Mouse (Mus musculus): Measurements from ENCODE around the gene AI854703.

The AI854703 gene

DNA sequence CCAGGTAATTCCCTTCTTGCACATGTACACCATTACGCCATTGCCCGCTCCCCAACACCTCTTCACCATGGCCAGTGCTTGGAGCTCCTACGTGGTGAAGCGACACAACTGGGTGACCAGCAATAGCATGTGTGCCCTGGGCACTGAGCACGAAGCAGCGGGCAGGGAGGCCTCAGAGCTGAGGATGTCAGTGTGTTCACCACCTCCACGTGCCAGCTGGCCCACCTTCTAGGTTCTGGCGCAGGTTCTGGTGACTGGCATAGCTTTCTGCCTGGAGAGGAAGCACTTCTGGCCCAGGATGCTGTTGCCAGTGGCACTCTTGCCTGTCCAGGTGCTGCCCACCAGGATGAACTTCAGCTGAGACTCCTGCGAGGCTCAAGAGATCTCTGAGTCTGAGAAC is 38.9 kb downstream of the AI854703 start:
- no peak for DNase-seq

DNA sequence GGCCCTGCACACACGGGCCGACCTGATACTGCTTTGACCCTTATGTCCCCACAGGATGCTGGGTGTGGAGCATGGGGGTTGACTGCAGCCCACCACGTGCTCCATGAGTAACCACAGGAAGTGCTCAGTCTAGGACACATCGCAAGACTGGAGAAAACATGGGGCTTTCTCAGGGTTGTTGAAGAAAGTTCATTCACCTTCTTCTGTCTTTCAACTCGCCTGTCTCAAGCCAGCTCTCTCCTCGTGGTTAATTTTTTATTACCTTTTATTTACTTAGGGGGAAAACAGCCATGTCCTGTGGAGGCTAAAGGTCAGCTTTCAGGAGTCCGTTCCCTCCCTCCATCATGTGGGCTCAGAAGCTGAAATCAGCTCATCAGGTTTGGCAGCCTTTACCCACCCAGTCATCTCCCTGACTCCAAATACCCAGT is 39.6 kb downstream of the AI854703 start:
- no peak for DNase-seq

GRCm38 (mm10) chr6:48668022-48668421 is 41.5 kb downstream of the AI854703 start:
- DNase-seq, result no peak

- no peak for DNase-seq
Measured at GRCm38 (mm10) chr6:48669446-48669969, 42.9 kb downstream of the AI854703 start.

DNA sequence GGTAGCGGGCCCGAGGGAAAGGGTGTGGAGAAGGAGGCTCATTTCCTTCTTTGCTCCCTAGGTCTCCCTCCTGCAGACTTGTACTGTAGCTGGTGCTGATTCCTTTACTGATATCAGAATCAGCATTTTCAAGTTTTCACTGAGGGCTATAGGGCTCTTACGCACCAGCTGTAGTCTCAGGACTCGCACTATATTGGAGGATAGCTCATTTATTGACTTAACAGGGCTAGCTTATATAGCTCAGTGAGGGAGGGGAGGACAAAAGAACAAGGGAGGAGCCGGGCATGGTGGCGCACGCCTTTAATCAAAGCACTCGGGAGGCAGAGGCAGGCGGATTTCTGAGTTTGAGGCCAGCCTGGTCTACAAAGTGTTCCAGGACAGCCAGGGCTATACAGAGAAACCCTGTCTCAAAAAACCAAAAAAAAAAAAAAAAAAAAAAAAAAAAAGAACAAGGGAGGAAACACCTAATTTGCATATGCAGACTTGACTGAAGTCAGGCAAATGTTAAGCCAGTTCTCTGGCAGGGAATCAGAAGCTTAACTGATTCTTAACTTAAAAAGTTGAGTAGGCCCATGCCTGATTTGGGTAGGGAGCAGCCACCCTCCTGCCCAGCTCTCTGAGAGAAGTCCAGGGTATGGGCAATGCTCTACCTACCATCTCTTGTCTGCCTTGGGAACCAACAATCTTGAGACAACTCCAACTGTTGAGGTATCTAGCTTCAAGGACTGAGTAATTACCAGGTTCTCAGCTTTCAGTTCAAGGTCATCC is 47.9 kb downstream of the AI854703 start:
- DNase-seq, result no peak

DNA sequence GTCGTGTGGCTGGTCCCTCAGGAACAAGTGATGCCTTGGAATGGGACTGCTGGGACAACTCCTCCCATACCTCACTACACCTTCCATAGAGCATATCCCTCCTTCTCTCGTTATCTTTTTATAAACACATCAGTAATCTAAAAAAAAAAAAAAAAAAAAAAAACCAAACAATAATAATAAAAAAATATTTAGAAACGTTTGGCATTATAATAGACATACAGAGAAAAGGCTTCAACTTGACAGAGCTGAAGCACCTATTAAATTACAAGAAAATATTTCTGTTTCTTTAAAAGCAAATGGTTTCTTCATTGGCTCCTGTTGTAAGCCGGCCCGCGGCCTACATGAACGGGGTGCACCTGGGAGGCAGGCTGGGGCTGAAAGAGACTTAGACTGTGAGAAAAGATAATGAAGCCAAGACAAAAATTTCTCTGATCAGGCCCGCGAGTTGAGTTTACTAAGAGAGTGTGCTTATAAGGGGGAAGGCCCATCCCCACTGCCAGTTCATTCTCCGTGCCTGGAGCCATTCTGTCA is 48.9 kb downstream of the AI854703 start:
- DNase-seq, result no peak

DNA sequence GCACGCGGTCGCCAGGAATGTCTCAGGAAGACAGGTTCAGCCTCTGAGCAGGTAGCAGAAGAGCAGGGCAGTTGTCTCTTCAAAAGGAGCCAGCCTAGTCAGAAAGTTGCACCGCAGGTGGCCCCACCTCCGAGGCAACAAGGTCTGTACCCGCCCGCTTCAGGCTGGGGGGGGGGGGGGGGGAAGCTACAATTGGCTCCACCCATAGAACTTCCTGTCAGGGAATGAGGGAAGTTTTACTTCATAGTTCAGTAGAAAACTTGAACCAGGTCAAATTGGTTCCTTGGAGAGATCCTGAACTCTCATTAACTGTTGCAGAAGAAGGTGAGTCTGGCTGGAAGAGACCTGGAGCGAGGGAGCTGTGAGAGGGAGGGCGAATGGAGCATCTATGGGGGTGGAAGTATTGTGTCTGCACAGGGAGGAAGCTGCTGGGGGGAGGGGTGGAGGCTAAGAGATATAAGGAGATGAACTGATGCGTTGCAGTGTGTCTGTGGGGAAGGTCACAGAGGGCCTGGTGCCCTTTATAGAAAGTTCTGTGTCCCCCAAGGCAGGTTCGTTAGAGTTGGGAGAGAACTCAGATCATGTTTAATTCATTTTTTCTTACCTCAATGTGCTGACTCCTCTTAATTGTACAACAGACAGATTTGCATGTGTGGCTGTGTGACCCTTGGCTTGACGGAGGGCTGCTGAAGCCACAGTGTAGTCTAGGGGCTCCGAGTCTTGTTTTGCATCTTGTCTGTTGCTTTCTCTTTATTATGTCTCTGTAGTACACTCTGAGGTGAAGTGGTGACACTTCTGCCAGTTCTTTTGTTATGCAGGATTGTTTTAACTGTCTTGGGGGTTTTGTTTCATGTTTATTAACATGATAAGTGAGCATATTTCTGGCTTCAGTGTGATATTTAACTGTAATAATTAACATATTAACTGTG is 49.6 kb downstream of the AI854703 start, which contains the start of gene Gimap9:
Gene Gimap9 (plus strand): TSS at position 199 of the 929 bp plus-strand sequence.
- DNase-seq, result peak; percentile 77 to 84

GRCm38 (mm10) chr6:48676860-48677415 is 50.4 kb downstream of the AI854703 start:
- no peak for DNase-seq

DNA sequence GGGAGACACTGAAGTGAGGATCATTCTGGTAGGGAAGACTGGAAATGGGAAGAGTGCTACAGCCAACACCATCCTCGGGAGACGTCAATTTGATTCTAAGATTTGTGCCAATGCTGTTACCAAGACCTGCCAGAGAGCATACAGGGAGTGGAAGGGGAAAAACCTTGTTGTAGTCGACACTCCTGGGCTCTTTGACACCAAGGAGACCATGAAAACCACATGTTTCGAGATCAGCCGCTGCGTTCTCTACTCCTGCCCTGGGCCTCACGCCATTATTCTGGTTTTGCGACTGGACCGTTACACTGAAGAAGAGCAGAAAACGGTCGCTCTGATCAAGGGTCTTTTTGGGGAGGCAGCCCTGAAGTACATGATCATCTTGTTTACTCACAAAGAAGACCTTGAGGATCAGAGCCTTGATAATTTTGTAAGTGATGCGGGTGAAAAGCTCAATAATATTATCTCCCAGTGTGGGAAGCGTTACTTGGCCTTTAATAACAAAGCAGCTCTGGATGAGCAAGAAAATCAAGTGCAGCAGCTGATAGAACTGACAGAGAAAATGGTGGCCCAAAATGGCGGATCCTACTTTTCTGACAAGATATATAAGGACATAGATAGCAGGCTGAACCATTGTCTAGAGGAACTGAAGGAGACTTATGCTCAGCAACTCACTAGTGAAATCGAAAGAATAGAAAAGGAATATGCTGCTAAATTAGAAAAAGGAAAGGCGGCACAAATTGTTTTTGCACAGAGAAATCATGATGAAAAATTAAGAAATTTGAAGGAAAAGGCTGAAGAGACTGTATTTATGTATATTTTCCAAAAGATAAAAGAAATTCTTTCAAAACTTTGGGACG is 51.2 kb downstream of the AI854703 start:
- DNase-seq, result no peak

- no peak for DNase-seq
Measured at GRCm38 (mm10) chr6:48678391-48678790, 51.8 kb downstream of the AI854703 start.

- DNase-seq, result no peak
Measured at GRCm38 (mm10) chr6:48679701-48680100, 53.1 kb downstream of the AI854703 start.

- DNase-seq, result no peak
Measured at GRCm38 (mm10) chr6:48680421-48680820, 53.9 kb downstream of the AI854703 start.

DNA sequence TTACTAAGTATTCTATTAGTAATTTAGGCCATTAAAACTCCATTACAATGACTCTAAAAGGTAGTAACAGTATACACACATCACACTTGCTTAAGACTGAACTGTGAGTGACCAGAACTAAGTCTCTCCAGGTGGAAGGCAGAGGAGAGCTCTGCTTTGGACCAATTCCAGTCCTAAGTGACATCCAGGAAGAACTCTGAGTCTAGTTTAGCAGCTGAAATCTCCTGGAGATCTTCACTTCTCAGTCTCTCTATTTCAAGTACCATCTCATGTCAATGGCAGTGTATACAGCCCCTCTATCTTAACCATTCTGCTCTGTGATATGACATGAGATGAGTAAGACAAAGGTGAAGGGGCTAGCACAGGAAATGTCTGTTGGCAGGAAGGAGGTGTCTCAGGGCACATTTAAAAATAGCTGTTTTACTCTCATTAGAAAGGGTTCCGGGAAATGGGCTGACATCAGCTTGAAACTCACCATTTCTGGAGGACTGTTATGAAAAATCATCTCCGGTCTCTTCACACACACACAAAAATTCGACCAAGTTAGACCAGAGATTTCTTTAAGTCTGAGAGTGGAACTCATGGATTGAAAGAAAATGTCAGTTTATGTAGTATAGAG is 55.0 kb downstream of the AI854703 start:
- DNase-seq, result no peak

- DNase-seq, result no peak
Measured at GRCm38 (mm10) chr6:48682271-48682670, 55.7 kb downstream of the AI854703 start.

Data from spleen, adult 18-20 months (tissue).